Mouse (Mus musculus) midbrain, embryonic 13.5 days (tissue): Measurements from ENCODE around the gene Krt75. TPM values are rescaled to one million over a fixed set of nuclear protein-coding genes. Genes with fewer than 3 reads are reported as not detected.

Source experiments
- microRNA-seq: library from miRNA; unstranded; fragments of <30 nt; microRNA quantifications from one replicate; pipeline ENCODE4, GENCODE M21; 2016
- polyA plus RNA-seq: library from polyadenylated mRNA; unstranded; fragments of >200 nt; fragmentation: Nextera tagmentation; extraction: Ambion mirVana; gene quantifications from 2 replicates; pipeline ENCODE4 v1.2.1, GENCODE M21; 2015

Krt75 gene
- polyA plus RNA-seq, 1 experiment from 2014 or later = 0.11 TPM

Small RNAs within 50 kb of the gene (microRNA-seq; reads per million reads assigned to microRNA genes)
- gene Gm44393 (not detected), gene Gm44460 (not detected)

Other genes starting within 250 kb of the Krt75 start
- gene Krt80, start 203.7 kb downstream of the Krt75 start, polyA plus RNA-seq = 0.05 and 0.09 TPM in 2 replicates
- gene Krt7, start 162.9 kb downstream of the Krt75 start, polyA plus RNA-seq = 0.05 and 0.32 TPM in 2 replicates
- 0.17 and 0.19 TPM in 2 replicates for gene Krt87, start 135.1 kb downstream of the Krt75 start, polyA plus RNA-seq
- gene Krt88, start 126.2 kb downstream of the Krt75 start, polyA plus RNA-seq = not detected in 2 replicates
- gene Krt81, start 110.2 kb downstream of the Krt75 start, polyA plus RNA-seq = not detected in 2 replicates
- not detected in 2 replicates for gene Krt86, start 100.4 kb downstream of the Krt75 start, polyA plus RNA-seq
- gene Krt83, start 82.4 kb downstream of the Krt75 start, polyA plus RNA-seq = not detected in 2 replicates
- gene Gm49425, start 56.6 kb downstream of the Krt75 start, polyA plus RNA-seq = not detected in 2 replicates
- not detected in 2 replicates for gene Krt84, start 41.1 kb downstream of the Krt75 start, polyA plus RNA-seq
- not detected in 2 replicates for gene Krt82, start 23.2 kb downstream of the Krt75 start, polyA plus RNA-seq
- 0.08 TPM in 1 of 2 replicates, not detected in the other for gene Krt90, start 11.0 kb downstream of the Krt75 start, polyA plus RNA-seq
- gene Gm5414, start 54.3 kb upstream of the Krt75 start, polyA plus RNA-seq = not detected in 2 replicates
- not detected in 2 replicates for gene Gm5478, start 73.5 kb upstream of the Krt75 start, polyA plus RNA-seq
- not detected in 2 replicates for gene Krt6b, start 106.4 kb upstream of the Krt75 start, polyA plus RNA-seq
- not detected in 2 replicates for gene Krt6a, start 120.4 kb upstream of the Krt75 start, polyA plus RNA-seq
- gene Krt5, start 139.0 kb upstream of the Krt75 start, polyA plus RNA-seq = 0.19 and 0.26 TPM in 2 replicates
- gene Krt71, start 169.2 kb upstream of the Krt75 start, polyA plus RNA-seq = not detected in 2 replicates
- not detected in 2 replicates for gene Krt72, start 212.6 kb upstream of the Krt75 start, polyA plus RNA-seq
- gene Krt73, start 228.4 kb upstream of the Krt75 start, polyA plus RNA-seq = 0.50 and 1.0 TPM in 2 replicates
- gene Krt2, start 244.3 kb upstream of the Krt75 start, polyA plus RNA-seq = not detected in 2 replicates